Mouse (Mus musculus) forelimb bud, embryonic 11.5 days (tissue): Measurements from ENCODE around the gene Esf1.
"Not testable (repeated sequence)": the region's sequence is repeated elsewhere in the genome, so short reads cannot be mapped to it uniquely, and the experiment has no call there.

ENCODE experiments used
- DNase-seq: peaks from one replicate; pipeline ENCODE4 v3.0.0-alpha.2; 2012; ENCODE audit warnings: low read depth, low spot score

Esf1 gene

DNA sequence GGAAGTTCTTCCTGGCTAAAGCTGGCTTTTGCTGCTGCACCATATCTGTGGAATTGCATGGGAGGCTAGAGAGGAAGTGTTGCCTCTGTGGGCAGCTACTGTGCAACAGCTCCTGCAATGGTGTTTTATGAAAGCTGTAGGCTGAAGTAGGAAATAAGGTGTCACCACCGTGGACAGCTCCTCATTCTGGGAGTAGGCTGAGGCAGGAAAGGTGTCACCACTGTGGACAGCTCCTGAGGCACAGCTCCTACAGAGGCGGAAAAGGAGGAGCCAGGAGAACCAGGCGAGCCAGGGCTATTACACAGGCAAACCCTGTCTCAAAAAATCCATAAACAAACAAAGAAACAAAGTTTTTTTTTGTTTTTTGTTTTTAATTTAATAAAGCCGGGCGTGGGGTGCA lies 74.3 kb downstream of the Esf1 start:
- DNase-seq, result no peak

DNA sequence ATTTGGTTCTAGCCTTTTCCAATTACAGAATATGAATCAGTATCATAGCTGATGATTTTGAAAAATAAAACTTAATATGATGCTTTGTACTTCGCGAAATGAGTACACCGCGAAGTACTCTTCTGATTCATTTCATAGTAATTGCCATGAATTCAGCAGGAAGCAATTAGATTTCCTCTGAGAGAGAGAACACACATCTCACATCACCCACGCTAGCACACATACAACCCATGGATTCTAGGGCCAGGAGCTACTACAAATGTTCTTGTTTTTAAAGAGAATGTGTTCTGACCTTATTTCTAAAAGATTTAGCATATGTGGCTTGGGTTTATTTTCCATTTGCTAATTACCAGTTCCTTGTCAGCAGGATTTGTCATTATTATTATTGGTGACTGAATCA lies 76.9 kb downstream of the Esf1 start:
- DNase-seq, result no peak

DNA sequence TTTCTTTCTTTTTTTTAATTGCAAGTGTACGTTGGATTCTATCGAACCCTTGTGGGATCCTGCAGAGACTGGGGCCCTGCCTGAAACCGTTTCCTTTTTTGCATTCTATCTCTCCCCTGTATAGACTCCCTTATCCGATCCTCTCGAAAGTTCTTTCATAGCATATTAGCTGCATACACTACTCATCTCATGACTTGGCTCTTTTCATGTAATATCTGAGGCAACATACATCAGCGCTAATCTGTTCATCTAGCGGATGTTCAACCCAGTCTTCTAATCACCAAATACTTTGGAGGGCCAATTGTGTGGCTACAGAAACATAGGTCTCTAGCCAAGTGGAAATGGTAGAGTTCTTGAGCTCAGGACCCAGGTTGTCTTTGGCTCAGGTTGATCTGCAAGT lies 86.1 kb downstream of the Esf1 start:
- DNase-seq, result no peak

DNA sequence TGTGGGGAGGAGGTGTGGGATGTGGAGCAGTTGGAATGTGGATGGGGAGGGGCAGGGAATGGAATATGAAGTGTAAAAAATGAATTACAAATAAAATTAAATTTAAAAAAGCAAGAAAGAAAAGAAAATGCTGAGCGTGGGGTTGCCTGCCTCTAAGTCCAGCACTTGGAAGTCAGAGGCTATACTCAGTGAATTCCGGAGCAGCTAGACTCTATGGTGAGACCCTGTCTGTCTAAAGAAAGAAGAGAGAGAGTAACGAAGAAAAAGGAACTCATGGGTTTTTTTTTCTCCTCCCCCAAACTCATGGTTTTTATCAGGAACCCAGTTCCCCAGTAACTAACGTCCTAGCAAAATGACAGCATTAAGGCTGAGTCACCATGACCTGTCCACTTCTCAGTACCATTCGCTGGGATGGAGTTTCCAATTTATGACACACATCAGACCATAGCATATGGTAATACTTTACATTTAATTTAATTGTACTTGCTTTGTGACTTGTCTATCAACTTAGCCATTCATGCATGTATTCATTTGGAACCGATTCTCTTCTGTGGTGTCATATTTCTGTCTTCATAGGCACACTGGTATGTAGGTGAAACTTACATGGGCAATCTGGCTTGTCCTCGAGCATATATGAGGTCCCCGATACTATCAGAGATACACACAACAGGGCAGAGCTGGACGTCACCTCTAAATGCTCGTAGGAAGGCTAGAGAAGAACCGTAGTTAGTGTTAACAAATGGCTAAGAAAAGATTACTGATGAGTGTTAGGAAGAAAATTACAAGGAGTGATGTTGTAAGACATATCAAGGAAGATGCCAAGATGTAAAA lies 89.4 kb downstream of the Esf1 start:
- DNase-seq, result no peak

DNA sequence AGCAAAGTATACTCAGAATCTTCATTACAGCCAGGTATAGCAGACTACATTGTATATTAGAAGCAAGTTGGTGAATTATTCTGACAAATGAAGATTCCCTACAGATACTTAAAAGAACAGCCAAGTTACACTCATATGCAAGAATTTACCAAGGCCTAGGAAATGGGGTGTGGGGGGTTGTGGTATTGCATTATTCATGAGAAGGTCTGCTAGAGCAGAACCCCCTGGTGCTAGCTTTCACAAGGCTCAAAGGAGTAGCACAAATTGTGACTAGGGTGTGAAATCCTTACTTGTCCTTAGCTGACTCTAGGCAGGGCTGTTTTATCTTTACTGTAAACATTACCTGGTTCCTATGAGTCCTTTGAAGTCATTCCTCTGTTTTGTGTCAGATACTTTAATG lies 91.1 kb downstream of the Esf1 start:
- not testable (repeated sequence) for DNase-seq

DNA sequence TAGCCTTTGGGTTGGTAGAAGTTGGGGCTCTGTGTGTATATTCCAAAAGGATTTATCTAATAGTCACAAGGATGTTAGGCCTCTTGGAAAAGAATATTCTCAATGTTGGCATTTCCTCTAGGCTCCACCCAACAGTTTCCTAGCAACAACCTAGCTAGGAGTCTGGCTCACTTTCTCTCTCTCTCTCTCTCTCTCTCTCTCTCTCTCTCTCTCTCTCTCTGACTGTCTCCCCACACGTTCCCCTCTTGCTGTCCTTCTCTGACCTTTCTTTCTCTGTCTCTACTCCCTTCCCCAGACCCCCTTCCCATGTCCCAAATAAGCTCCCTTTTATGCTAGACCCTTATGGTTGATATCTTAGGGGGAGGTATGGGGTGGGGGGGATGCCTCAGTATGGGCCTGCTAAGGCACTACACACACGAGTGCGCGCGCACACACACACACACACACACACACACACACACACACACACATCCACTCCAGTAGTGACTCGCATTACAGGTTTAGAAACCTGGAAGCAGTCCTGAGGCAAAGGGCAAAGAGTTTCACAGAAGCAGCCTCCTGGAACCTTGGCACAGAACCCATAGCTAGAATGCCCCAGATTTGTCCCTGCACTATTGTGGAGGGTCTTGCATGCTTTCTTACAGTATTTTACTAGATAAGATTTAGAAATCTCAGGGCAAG lies 91.6 kb downstream of the Esf1 start:
- no peak for DNase-seq

DNA sequence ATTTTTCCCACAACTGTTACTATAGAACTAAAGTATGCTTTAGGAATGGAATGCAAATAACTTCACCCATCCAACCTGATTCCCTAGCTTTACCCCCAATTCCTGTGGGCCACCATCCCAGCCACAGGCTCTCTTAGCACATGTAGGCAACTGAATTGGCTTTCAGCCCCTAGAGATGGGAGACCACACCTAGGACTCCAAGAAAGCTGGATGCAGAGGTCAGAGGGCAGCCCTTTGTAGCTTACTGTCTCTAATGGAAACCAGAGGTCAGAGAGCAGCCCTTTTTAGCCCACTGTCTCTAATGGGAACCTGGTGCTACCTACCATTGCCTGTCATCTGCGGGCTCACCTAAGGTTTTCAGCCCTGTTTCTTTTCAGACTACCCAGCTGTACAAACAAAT lies 92.9 kb downstream of the Esf1 start:
- DNase-seq, result no peak

DNA sequence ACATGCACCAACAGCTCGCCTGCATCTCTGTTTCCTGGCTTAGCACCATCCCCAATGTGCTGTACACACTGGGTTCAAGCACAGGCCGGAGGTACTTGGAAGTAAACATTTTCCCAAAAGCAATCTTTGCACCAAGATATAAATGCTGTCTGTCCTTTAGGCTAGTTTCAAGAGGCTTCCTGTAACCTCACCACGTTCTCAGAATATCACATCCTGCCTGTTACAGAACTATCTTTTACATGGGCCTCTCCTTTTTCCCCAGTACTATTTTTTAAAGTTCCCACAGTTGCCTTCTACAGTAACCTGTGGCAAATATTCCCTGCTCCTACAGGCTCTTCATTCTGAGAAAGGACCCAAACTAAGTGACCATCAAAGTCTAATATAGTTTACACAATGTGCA lies 95.2 kb downstream of the Esf1 start:
- no peak for DNase-seq
